Mouse (Mus musculus) liver, adult 2 months (tissue): ENCODE measurements around the gene Nppc. TPM values are rescaled to one million over a fixed set of nuclear protein-coding genes. Genes with fewer than 3 reads are reported as not detected.

Experiments used
- DNase-seq: peaks from one replicate; pipeline ENCODE4 v3.0.0-alpha.2; 2011; ENCODE audit warnings: low read depth, low spot score; ENCODE audit errors: extremely low read depth
- H3K27ac ChIP-seq: fragments of 200-500 bp; replicated peaks from 2 replicates; pipeline ENCODE4 v1.5.1; 2012; ENCODE audit warnings: low read depth, mild to moderate bottlenecking, control low read depth, inconsistent platforms, low read length; ENCODE audit not compliant: insufficient read depth
- H3K27me3 ChIP-seq: fragments of 200-500 bp; 2 replicates; pipeline ENCODE4 v1.6.1; 2012; ENCODE audit warnings: mild to moderate bottlenecking, moderate library complexity, low read length, inconsistent platforms; ENCODE audit not compliant: control insufficient read depth, insufficient read depth
- H3K36me3 ChIP-seq: fragments of 200-500 bp; 2 replicates; pipeline ENCODE4 v1.6.1; 2012; ENCODE audit warnings: low read length, inconsistent platforms; ENCODE audit not compliant: control insufficient read depth, insufficient read depth
- H3K4me1 ChIP-seq: fragments of 200-500 bp; 2 replicates; pipeline ENCODE4 v1.6.1; 2011; ENCODE audit warnings: low read length; ENCODE audit not compliant: control insufficient read depth, insufficient read depth
- H3K4me3 ChIP-seq: fragments of 200-500 bp; 2 replicates; pipeline ENCODE4 v1.5.1; 2011; ENCODE audit warnings: low read depth, mild to moderate bottlenecking, control low read depth, low read length, moderate library complexity; ENCODE audit not compliant: insufficient read depth
- H3K79me2 ChIP-seq: fragments of 200-500 bp; 2 replicates; pipeline ENCODE4 v1.6.1; 2012; ENCODE audit warnings: inconsistent platforms, mild to moderate bottlenecking, low read length, moderate library complexity; ENCODE audit not compliant: control insufficient read depth, insufficient read depth
- H3K9ac ChIP-seq: fragments of 200-500 bp; 2 replicates; pipeline ENCODE4 v1.6.1; 2012; ENCODE audit warnings: low read depth, mild to moderate bottlenecking, control low read depth, inconsistent platforms, low read length
- CTCF ChIP-seq: fragments of 200-500 bp; IDR thresholded peaks from 2 replicates; pipeline ENCODE4 v1.5.1; 2011; ENCODE audit warnings: low read depth, low read length, control low read depth
- POLR2A ChIP-seq: fragments of 200-500 bp; IDR thresholded peaks from 2 replicates; pipeline ENCODE4 v1.6.1; 2011; ENCODE audit warnings: low read length, control low read depth; ENCODE audit not compliant: insufficient read depth; ENCODE audit errors: extremely low read depth
- WGBS: fragments of 180-500 bp; shearing (Covaris S2); methylation state at CpG from one replicate; pipeline ENCODE4 v1.1.7; 2018; 5-methylcytosine and 5-hydroxymethylcytosine counted together
- polyA plus RNA-seq: library from polyadenylated mRNA; depleted of rRNA; stranded (reverse); fragments of >200 nt; gene quantifications from 2 replicates; pipeline ENCODE4 v1.2.3, GENCODE M21; 2012
- total RNA-seq: library from RNA; depleted of rRNA; stranded (reverse); fragments of >200 nt; gene quantifications from 2 replicates; pipeline ENCODE4 v1.2.3, GENCODE M21; 2014

Nppc gene
- total and polyA plus RNA-seq, 2 experiments = not detected

GRCm38 (mm10) chr1:86675126-86675525, 4.8 kb upstream of the Nppc start:
- DNase-seq = no peak
- Histone ChIP-seq H3K36me3 (no peaks in the 10 kb centered on the region), H3K9ac (no peak overlapping the region), H3K27ac (no peak overlapping the region), H3K79me2 (no peaks in the 10 kb centered on the region), H3K27me3 (peaks cover 2% of the 10 kb centered on the region; the same call in 1 of the 2 replicates), H3K4me3 (no peak overlapping the region), H3K4me1 (peaks cover 3% of the 10 kb centered on the region)
- WGBS = 90% methylated on average over 12 of the region's 12 CpGs
- TF ChIP-seq CTCF = no peak
- TF ChIP-seq POLR2A = no peak

GRCm38 (mm10) chr1:86674385-86674784, 4.0 kb upstream of the Nppc start:
- 76% methylated on average over 9 of the region's 9 CpGs for WGBS
- TF ChIP-seq CTCF = no peak
- no peak for TF ChIP-seq POLR2A
- H3K4me3 ChIP-seq = no peak overlapping the region
- H3K27me3 ChIP-seq = peaks cover 4% of the 10 kb centered on the region; the same call in 1 of the 2 replicates
- no peaks in the 10 kb centered on the region for H3K36me3 ChIP-seq
- H3K4me1 ChIP-seq = peaks cover 5% of the 10 kb centered on the region
- H3K79me2 ChIP-seq = no peaks in the 10 kb centered on the region
- H3K9ac ChIP-seq = no peak overlapping the region
- H3K27ac ChIP-seq = no peak overlapping the region
- DNase-seq = no peak

- no peak for TF ChIP-seq POLR2A
- TF ChIP-seq CTCF = peak; percentile 94
- no peaks in the 10 kb centered on the region for H3K36me3 ChIP-seq
- peak overlapping the region; percentile 6; the same call in 1 of the 2 replicates for H3K9ac ChIP-seq
- peak; percentile 72 for DNase-seq
- H3K79me2 ChIP-seq = no peaks in the 10 kb centered on the region
- under 1% methylated on average over 44 of the region's 44 CpGs for WGBS
- H3K4me1 ChIP-seq = peaks cover 5% of the 10 kb centered on the region
- H3K27ac ChIP-seq = no peak overlapping the region
- peaks cover 4% of the 10 kb centered on the region; the same call in 1 of the 2 replicates for H3K27me3 ChIP-seq
- peak overlapping the region; percentile 37; the same call in 1 of the 2 replicates for H3K4me3 ChIP-seq
Measured at GRCm38 (mm10) chr1:86669552-86670273, 658 bp downstream of the Nppc start.

GRCm38 (mm10) chr1:86665091-86665490, 5.3 kb downstream of the Nppc start:
- Histone ChIP-seq H3K4me1 (peaks cover 2% of the 10 kb centered on the region), H3K36me3 (no peaks in the 10 kb centered on the region), H3K27me3 (peaks cover 2% of the 10 kb centered on the region; the same call in 1 of the 2 replicates), H3K9ac (no peak overlapping the region), H3K79me2 (no peaks in the 10 kb centered on the region), H3K27ac (no peak overlapping the region), H3K4me3 (no peak overlapping the region)
- no peak for DNase-seq
- 82% methylated on average over 2 of the region's 2 CpGs for WGBS
- TF ChIP-seq CTCF = no peak
- no peak for TF ChIP-seq POLR2A

GRCm38 (mm10) chr1:86657071-86657470, 13.3 kb downstream of the Nppc start:
- Histone ChIP-seq H3K27ac (no peak overlapping the region), H3K4me3 (no peak overlapping the region), H3K36me3 (no peaks in the 10 kb centered on the region), H3K79me2 (no peaks in the 10 kb centered on the region), H3K9ac (no peak overlapping the region), H3K27me3 (no peaks in the 10 kb centered on the region), H3K4me1 (no peaks in the 10 kb centered on the region)
- WGBS = 66% methylated on average over 5 of the region's 5 CpGs
- TF ChIP-seq CTCF (no peak), POLR2A (no peak)
- DNase-seq = peak; percentile 35

- Histone ChIP-seq H3K79me2 (no peaks in the 10 kb centered on the region), H3K4me1 (no peaks in the 10 kb centered on the region), H3K27ac (no peak overlapping the region), H3K4me3 (no peak overlapping the region), H3K36me3 (no peaks in the 10 kb centered on the region), H3K9ac (no peak overlapping the region), H3K27me3 (no peaks in the 10 kb centered on the region)
- TF ChIP-seq CTCF (no peak), POLR2A (no peak)
- WGBS = 67% methylated on average over 4 of the region's 4 CpGs
- DNase-seq = no peak
Measured at GRCm38 (mm10) chr1:86652675-86653074, 17.7 kb downstream of the Nppc start.
